Mouse (Mus musculus): ENCODE results near the gene Trpv3. TPM values are rescaled to one million over a fixed set of nuclear protein-coding genes. Genes with fewer than 3 reads are reported as not detected.
"Not testable (repeated sequence)": the region's sequence is repeated elsewhere in the genome, so short reads cannot be mapped to it uniquely, and the experiment has no call there.

Gene Trpv3
- total RNA-seq, 2 experiments from 2014 or later, result 0.26 to 0.50 TPM

- no peak overlapping the region for H3K27ac ChIP-seq
- no peak for TF ChIP-seq CTCF (IDR thresholded peaks at IDR 0.05)
- no peak overlapping the region for H3K4me3 ChIP-seq
- no peak for DNase-seq (ENCODE audit: extremely low spot score in 1 of 2, low spot score in 2 of 2)
- intact Hi-C loops (cut with DNase I), result no loop called here
Measured at GRCm38 (mm10) chr11:73315961-73316360, 48.8 kb downstream of the Trpv3 start.

GRCm38 (mm10) chr11:73318581-73318980 is 51.4 kb downstream of the Trpv3 start:
- H3K27ac ChIP-seq; DNase-seq (ENCODE audit: extremely low spot score in 1 of 2, low spot score in 2 of 2); H3K4me3 ChIP-seq; intact Hi-C loops (cut with DNase I): not testable (repeated sequence)

- intact Hi-C loops (cut with DNase I); DNase-seq (ENCODE audit: extremely low spot score in 1 of 2, low spot score in 2 of 2); H3K4me3 ChIP-seq; H3K27ac ChIP-seq: not testable (repeated sequence)
Measured at GRCm38 (mm10) chr11:73321064-73321463, 53.9 kb downstream of the Trpv3 start.

GRCm38 (mm10) chr11:73323906-73324830 is 57.0 kb downstream of the Trpv3 start:
- peak overlapping the region; percentile 66 for H3K27ac ChIP-seq
- no peak for DNase-seq (ENCODE audit: extremely low spot score in 1 of 2, low spot score in 2 of 2)
- TF ChIP-seq CTCF (IDR thresholded peaks at IDR 0.05), result no peak
- intact Hi-C loops (cut with DNase I), result no loop called here
- peak overlapping the region; percentile 26; the same call in 1 of the 2 replicates for H3K4me3 ChIP-seq

GRCm38 (mm10) chr11:73326485-73326886 is 59.3 kb downstream of the Trpv3 start:
- Histone ChIP-seq H3K4me3 (no peak overlapping the region; the same call in 1 of the 2 replicates), H3K27ac (peak overlapping the region; percentile 10; the same call in 1 of the 2 replicates)
- intact Hi-C loops (cut with DNase I), result no loop called here
- no peak for DNase-seq (ENCODE audit: extremely low spot score in 1 of 2, low spot score in 2 of 2)
- no peak for TF ChIP-seq CTCF (IDR thresholded peaks at IDR 0.05)

- no peak for TF ChIP-seq CTCF (IDR thresholded peaks at IDR 0.05)
- Histone ChIP-seq H3K4me3 (no peak overlapping the region), H3K27ac (no peak overlapping the region)
- intact Hi-C loops (cut with DNase I), result no loop called here
- no peak for DNase-seq (ENCODE audit: extremely low spot score in 1 of 2, low spot score in 2 of 2)
Measured at GRCm38 (mm10) chr11:73327361-73327760, 60.2 kb downstream of the Trpv3 start.

- no peak within 1 kb of the TSS for H3K27ac ChIP-seq
- intact Hi-C loops (cut with DNase I), result no loop called here
- TF ChIP-seq CTCF (IDR thresholded peaks at IDR 0.05), result no peak
- DNase-seq (ENCODE audit: extremely low spot score in 1 of 2, low spot score in 2 of 2), result no peak
- no peak within 1 kb of the TSS for H3K4me3 ChIP-seq
Measured at GRCm38 (mm10) chr11:73329442-73329841, 62.3 kb downstream of the Trpv3 start, which contains the start of the genes Aspa, Gm49340 and Spata22. Aspa (minus strand) TSS chr11:73329596. Gm49340 (plus strand) TSS chr11:73329741. Spata22 (plus strand) TSS chr11:73329741.

GRCm38 (mm10) chr11:73333357-73333756 is 66.2 kb downstream of the Trpv3 start:
- DNase-seq (ENCODE audit: extremely low spot score in 1 of 2, low spot score in 2 of 2), result no peak
- Histone ChIP-seq H3K4me3 (no peak overlapping the region), H3K27ac (no peak overlapping the region)
- TF ChIP-seq CTCF (IDR thresholded peaks at IDR 0.05), result no peak
- intact Hi-C loops (cut with DNase I), result no loop called here

- intact Hi-C loops (cut with DNase I), result no loop called here
- Histone ChIP-seq H3K27ac (no peak overlapping the region), H3K4me3 (no peak overlapping the region)
- TF ChIP-seq CTCF (IDR thresholded peaks at IDR 0.05), result no peak
- no peak for DNase-seq (ENCODE audit: extremely low spot score in 1 of 2, low spot score in 2 of 2)
Measured at GRCm38 (mm10) chr11:73336919-73337318, 69.7 kb downstream of the Trpv3 start.

Other genes with a start within 250 kb of the Trpv3 start
- 100 to 1,000 TPM; 118 to 126 TPM for gene Camkk1, start 248.4 kb upstream of the Trpv3 start, total RNA-seq (2021)
- 10 to 100 TPM; 10.3 to 10.7 TPM for gene Ncbp3, start 219.6 kb upstream of the Trpv3 start, total RNA-seq (2021)
- not detected for gene Itgae, start 176.8 kb upstream of the Trpv3 start, total RNA-seq (2021)
- under 1 TPM in 1 of 2 experiments, not detected in 1; 0.19 TPM for gene Haspin, start 129.1 kb upstream of the Trpv3 start, total RNA-seq (2021)
- gene P2rx5, start 107.0 kb upstream of the Trpv3 start, total RNA-seq (2021), result 1 to 10 TPM in 1 of 2 experiments, under 1 TPM in 1; 0.70 to 1.1 TPM
- 10 to 100 TPM; 54.6 to 55.2 TPM for gene Emc6, start 90.4 kb upstream of the Trpv3 start, total RNA-seq (2021)
- gene Tax1bp3, start 90.3 kb upstream of the Trpv3 start, total RNA-seq (2021), result 1 to 10 TPM; 9.4 to 9.6 TPM
- gene Ctns, start 68.3 kb upstream of the Trpv3 start, total RNA-seq (2021), result 10 to 100 TPM; 19.3 to 20.2 TPM
- 1 to 10 TPM; 2.7 to 2.9 TPM for gene Shpk, start 67.9 kb upstream of the Trpv3 start, total RNA-seq (2021)
- gene Trpv1, start 33.1 kb upstream of the Trpv3 start, total RNA-seq (2021), result under 1 TPM in 1 of 2 experiments, not detected in 1; 0.27 TPM
- gene Aspa, start 62.2 kb downstream of the Trpv3 start, total RNA-seq (2021), result 10 to 100 TPM in 1 of 2 experiments, 1 to 10 TPM in 1; 8.9 to 10.4 TPM
- not detected for gene Gm49340, start 62.4 kb downstream of the Trpv3 start, total RNA-seq (2021)
- gene Spata22, start 62.4 kb downstream of the Trpv3 start, total RNA-seq (2021), result not detected
- not detected for gene Olfr20, start 83.4 kb downstream of the Trpv3 start, total RNA-seq (2021)
- gene Olfr376, start 103.9 kb downstream of the Trpv3 start, total RNA-seq (2021), result not detected
- gene Olfr1, start 132.2 kb downstream of the Trpv3 start, total RNA-seq (2021), result not detected
- not detected for gene Olfr378, start 161.1 kb downstream of the Trpv3 start, total RNA-seq (2021)
- not detected for gene Olfr380, start 190.1 kb downstream of the Trpv3 start, total RNA-seq (2021)
- not detected for gene Olfr381, start 224.2 kb downstream of the Trpv3 start, total RNA-seq (2021)
- not detected for gene Olfr382, start 249.8 kb downstream of the Trpv3 start, total RNA-seq (2021)

Measured in left cerebral cortex, adult 2 months (tissue).